Mouse (Mus musculus): ENCODE data around the gene Atp4a. TPM values are rescaled to one million over a fixed set of nuclear protein-coding genes. Genes with fewer than 3 reads are reported as not detected.
"Not testable (repeated sequence)": the region's sequence is repeated elsewhere in the genome, so short reads cannot be mapped to it uniquely, and the experiment has no call there.

Gene Atp4a
- total RNA-seq, 1 experiment from 2014 or later: 3.6 TPM

DNA sequence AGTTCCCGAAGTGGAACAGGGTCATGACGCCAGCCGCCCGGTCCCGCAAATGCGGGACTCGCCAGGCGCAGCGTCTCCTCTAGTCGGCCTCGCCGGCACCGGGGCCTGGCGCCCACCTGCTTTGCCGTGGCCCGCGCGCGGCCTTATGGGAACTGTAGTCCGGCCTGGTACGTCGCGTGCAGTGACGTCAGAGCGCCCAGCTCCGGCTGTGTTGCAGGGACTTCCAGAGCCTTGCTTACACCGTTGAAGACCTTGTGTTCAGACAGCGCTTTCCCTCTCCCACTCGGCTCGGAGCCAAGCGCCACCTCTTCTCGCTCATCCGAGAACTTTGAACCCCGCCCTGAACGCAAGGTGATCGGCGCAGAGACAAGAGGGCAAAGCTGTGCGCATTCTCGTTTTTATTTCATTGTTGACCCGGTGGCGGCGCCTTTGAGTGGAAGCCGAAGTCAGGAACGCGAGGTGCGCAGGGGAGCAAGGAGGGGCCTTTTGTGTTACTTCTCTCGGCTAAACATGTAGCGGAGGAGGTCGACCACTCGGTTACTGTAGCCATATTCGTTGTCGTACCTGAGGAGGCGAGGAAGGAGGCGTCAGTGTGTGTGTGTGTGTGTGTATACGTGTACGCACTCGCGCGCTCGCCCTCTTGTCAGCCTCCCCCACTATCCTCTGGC, 17.5 kb downstream of the Atp4a start, which contains the start of gene Tmem147:
Gene Tmem147, minus strand, starts transcription at position 145 of the 668 bp plus-strand sequence.
- peak; percentile 96 for DNase-seq

- DNase-seq: not testable (repeated sequence)
These were observed 18.2 kb downstream of the Atp4a start for GRCm38 (mm10) chr7:30730064-30730722.

- DNase-seq: no peak
These were observed 24.2 kb downstream of the Atp4a start for GRCm38 (mm10) chr7:30736211-30736610.

GRCm38 (mm10) chr7:30742570-30742969, 30.6 kb downstream of the Atp4a start:
- DNase-seq: not testable (repeated sequence)

- DNase-seq: not testable (repeated sequence)
These were observed 31.6 kb downstream of the Atp4a start, which contains the start of gene Gapdhs for GRCm38 (mm10) chr7:30743617-30744016. Gapdhs (minus strand) TSS chr7:30743681.

GRCm38 (mm10) chr7:30744022-30744598, 32.1 kb downstream of the Atp4a start:
- DNase-seq: peak; percentile 64

GRCm38 (mm10) chr7:30747525-30748204, 35.7 kb downstream of the Atp4a start:
- DNase-seq: no peak

GRCm38 (mm10) chr7:30749824-30750606, 38.0 kb downstream of the Atp4a start:
- DNase-seq: no peak

DNA sequence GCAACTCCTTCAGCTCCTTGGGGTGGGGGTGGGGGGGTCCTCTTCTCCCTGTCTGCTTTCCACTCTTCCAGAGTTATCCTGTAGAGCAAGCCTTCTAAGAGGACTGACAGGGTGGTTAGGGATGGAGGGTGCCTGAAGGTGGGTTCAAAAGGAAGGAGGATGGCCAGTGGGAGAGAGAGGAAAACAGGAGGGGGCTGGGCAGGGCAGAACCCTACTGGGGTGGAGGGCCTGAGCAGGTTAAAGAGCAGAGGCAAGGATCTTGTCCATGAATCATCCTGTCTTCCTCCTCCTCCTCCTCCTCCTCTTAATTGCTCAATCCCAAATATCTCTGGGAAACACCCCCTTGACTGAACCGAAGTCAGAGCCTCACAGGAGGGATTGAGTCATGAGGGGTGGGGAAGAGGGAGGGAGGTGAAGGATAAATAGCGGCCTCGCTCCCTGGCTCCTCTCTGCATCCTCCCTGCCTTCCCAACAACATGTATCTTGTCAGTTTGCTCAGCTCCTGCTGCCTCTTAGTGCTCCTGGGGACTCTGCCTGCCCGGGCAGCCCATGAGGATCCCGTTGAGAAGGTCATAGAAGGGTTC, 39.2 kb downstream of the Atp4a start, which contains the start of gene Sbsn:
Gene Sbsn, plus strand, starts transcription at position 386 of the 584 bp plus-strand sequence.
- DNase-seq: peak; percentile 63

- no peak for DNase-seq
These were observed 45.0 kb downstream of the Atp4a start for GRCm38 (mm10) chr7:30757001-30757400.

- peak; percentile 70 for DNase-seq
These were observed 46.8 kb downstream of the Atp4a start for GRCm38 (mm10) chr7:30758853-30759252.

GRCm38 (mm10) chr7:30761769-30762352, 49.9 kb downstream of the Atp4a start:
- no peak for DNase-seq

DNA sequence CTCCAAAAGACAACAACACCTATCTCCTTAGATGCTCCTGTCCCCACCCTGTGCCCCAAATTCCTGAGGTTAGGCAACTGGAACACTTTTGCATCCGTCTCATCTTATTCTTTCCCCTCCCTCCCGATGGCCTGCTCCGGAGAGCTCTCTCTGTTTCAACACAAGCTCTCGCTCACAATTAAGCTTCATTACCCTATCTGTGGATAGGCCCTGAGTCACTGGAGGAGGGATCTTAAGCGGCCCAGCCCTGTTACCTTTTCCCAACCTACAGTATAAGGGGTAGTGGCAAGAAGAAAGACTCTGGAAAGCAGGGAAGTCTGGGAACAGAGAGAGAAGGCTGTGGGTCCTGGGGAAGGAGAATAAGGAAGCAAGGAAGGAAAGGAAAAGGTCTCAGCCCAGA, 51.4 kb downstream of the Atp4a start, which contains the start of gene Dmkn:
Gene Dmkn, plus strand, starts transcription at position 301 of the 400 bp plus-strand sequence.
- no peak for DNase-seq

GRCm38 (mm10) chr7:30765173-30765572, 53.2 kb downstream of the Atp4a start:
- no peak for DNase-seq

GRCm38 (mm10) chr7:30766408-30766807, 54.4 kb downstream of the Atp4a start:
- no peak for DNase-seq

DNA sequence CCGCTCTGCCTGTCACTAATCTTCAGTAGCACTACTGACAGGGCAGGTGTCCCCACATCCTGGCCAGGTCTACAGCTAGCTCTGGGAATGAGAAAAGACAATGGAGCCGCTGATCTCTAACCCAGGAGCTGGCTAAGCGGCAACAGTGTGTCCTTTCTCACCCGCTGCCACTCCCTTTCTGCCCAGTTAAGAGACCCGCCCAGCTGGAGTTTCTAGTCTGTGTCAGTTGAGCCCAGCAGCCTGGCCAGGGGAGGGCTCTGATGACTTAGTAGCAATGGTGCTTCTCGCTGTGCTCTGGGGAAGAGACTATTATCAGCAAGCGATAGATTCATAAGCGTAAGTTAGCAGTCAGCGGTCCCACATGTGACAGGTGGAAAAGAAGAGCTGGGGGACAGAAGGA, 57.2 kb downstream of the Atp4a start:
- DNase-seq: no peak

Measured in adrenal gland, postnatal 25 days (tissue).